Mouse (Mus musculus) limb, embryonic 14.5 days (tissue): ENCODE data around the gene Dnaaf3. TPM values are rescaled to one million over a fixed set of nuclear protein-coding genes. Genes with fewer than 3 reads are reported as not detected.

ENCODE experiments used
- ATAC-seq: fragments of 200-750 bp; cut with Nextera tagmentation; 2 replicates; pipeline ENCODE4 v1.8.0; 2017; ENCODE audit warnings: low read depth, moderate number of reproducible peaks, moderate TSS enrichment; ENCODE audit not compliant: low FRiP score
- DNase-seq: peaks from one replicate; pipeline ENCODE4 v3.0.0-alpha.2; 2015; ENCODE audit warnings: low spot score
- H3K27ac ChIP-seq: fragments of 300-500 bp; sonication (generic); replicated peaks from 2 replicates; pipeline ENCODE4 v1.5.1; 2014; ENCODE audit warnings: low read depth, mild to moderate bottlenecking, low read length, moderate library complexity, mixed read lengths
- H3K27me3 ChIP-seq: fragments of 300-500 bp; sonication (generic); 2 replicates; pipeline ENCODE4 v1.6.1; 2014; ENCODE audit warnings: low read length, mixed read lengths; ENCODE audit not compliant: control insufficient read depth, insufficient read depth
- H3K36me3 ChIP-seq: fragments of 300-500 bp; sonication (generic); 2 replicates; pipeline ENCODE4 v1.6.1; 2014; ENCODE audit warnings: mild to moderate bottlenecking, low read length, moderate library complexity, mixed read lengths; ENCODE audit not compliant: control insufficient read depth, insufficient read depth
- H3K4me1 ChIP-seq: fragments of 300-500 bp; sonication (generic); 2 replicates; pipeline ENCODE4 v1.6.1; 2014; ENCODE audit warnings: antibody characterized with exemption, low read length, mixed read lengths; ENCODE audit not compliant: control insufficient read depth, insufficient read depth
- H3K4me2 ChIP-seq: fragments of 300-500 bp; sonication (generic); replicated peaks from 2 replicates; pipeline ENCODE4 v1.6.1; 2014; ENCODE audit warnings: low read depth, mild to moderate bottlenecking, low read length, moderate library complexity; ENCODE audit not compliant: severe bottlenecking
- H3K4me3 ChIP-seq: fragments of 300-500 bp; sonication (generic); replicated peaks from 2 replicates; pipeline ENCODE4 v1.5.1; 2014; ENCODE audit warnings: low read length
- H3K9ac ChIP-seq: fragments of 300-500 bp; sonication (generic); 2 replicates; pipeline ENCODE4 v1.6.1; 2014; ENCODE audit warnings: mild to moderate bottlenecking, low read depth, low read length, moderate library complexity; ENCODE audit not compliant: severe bottlenecking
- H3K9me3 ChIP-seq: fragments of 300-500 bp; sonication (generic); 2 replicates; pipeline ENCODE4 v1.6.1; 2016; ENCODE audit warnings: low read length; ENCODE audit not compliant: control insufficient read depth
- POLR2A ChIP-seq: fragments of 200-500 bp; IDR thresholded peaks from 2 replicates; pipeline ENCODE4 v1.8.0; 2012; ENCODE audit warnings: inconsistent platforms, mild to moderate bottlenecking, moderate library complexity, borderline replicate concordance; ENCODE audit not compliant: insufficient read depth, insufficient read length; ENCODE audit errors: extremely low read depth
- WGBS: fragments of 180-500 bp; shearing (Covaris S2); extraction: QIAGEN DNeasy Blood & Tissue Kit; methylation state at CpG from one replicate; pipeline ENCODE4 v1.1.7; 2014; 5-methylcytosine and 5-hydroxymethylcytosine counted together
- polyA plus RNA-seq, 2 experiments: library from polyadenylated mRNA; depleted of rRNA in 1 of 2; stranded (reverse) in 1 of 2; unstranded in 1 of 2; fragments of >200 nt; fragmentation: Nextera tagmentation in 1 of 2; extraction: Ambion mirVana in 1 of 2; gene quantifications; 2 replicates each; pipeline versions ENCODE4 v1.2.1 to v1.2.3; 2012 to 2014

The Dnaaf3 gene
- polyA plus RNA-seq, 2 experiments, result 0.61 to 8.3 TPM

- TF ChIP-seq POLR2A, result no peak
- Histone ChIP-seq H3K9ac (peak overlapping the region; percentile 28; the same call in 1 of the 2 replicates), H3K4me3 (peak overlapping the region; percentile 21), H3K4me1 (peaks cover 6% of the 10 kb centered on the region; the same call in 1 of the 2 replicates), H3K4me2 (peak overlapping the region; percentile 48), H3K27me3 (no peaks in the 10 kb centered on the region), H3K36me3 (no peaks in the 10 kb centered on the region), H3K9me3 (no peaks in the 10 kb centered on the region), H3K27ac (no peak overlapping the region)
- DNase-seq (no peak), ATAC-seq (no peak)
- 34% methylated on average over 29 of the region's 32 CpGs for WGBS
Measured at GRCm38 (mm10) chr7:4521231-4522003, 10.8 kb downstream of the Dnaaf3 start.

- DNase-seq (no peak), ATAC-seq (no peak)
- H3K36me3 ChIP-seq, result no peaks in the 10 kb centered on the region
- WGBS, result 79% methylated on average over 1 of the region's 1 CpGs
- peaks cover 9% of the 10 kb centered on the region; the same call in 1 of the 2 replicates for H3K4me1 ChIP-seq
- no peak overlapping the region for H3K4me3 ChIP-seq
- H3K27ac ChIP-seq, result no peak overlapping the region
- no peak overlapping the region for H3K9ac ChIP-seq
- no peaks in the 10 kb centered on the region for H3K27me3 ChIP-seq
- no peaks in the 10 kb centered on the region for H3K9me3 ChIP-seq
- no peak overlapping the region for H3K4me2 ChIP-seq
- TF ChIP-seq POLR2A, result no peak
Measured at GRCm38 (mm10) chr7:4518487-4518886, 13.8 kb downstream of the Dnaaf3 start.

DNA sequence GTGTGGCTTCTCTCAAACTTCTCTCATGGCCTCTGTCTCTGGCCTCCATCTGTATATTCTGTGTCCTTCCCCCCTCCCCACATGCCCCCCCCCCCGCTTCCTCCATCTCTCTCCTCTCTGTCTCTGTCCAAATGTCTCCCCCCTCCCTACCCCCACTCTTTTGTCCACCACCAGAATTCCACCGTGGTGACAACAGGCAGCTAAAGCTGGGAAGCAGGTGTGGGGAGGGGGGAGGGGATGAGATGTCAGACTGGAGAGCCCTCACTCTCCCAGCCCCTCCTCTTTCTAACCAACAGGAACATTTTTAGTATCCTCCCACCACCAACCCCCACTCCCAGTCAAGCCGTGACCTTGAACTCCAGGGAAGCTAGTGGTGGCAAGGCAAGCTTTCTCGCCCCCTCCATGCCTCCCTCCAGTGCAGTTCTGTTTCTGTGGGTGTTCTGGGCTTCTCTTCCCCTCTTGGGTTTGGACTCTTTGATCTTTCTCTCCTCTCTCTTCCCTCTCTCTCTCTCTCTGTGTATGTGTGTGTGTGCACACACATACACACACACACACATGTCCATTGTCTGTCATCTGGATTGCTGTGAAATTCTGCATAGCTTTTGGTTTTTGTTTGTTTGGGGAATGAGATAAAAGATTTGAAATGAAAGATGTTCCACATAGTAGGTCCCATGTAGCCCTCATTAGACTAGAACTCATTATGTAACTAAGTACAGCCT, 15.8 kb downstream of the Dnaaf3 start, which contains the start of gene Tnnt1:
Gene Tnnt1, minus strand, starts transcription at position 51 of the 719 bp plus-strand sequence.
- no peak within 1 kb of the TSS for H3K27ac ChIP-seq
- peak; percentile 64 for ATAC-seq
- no peaks in the 10 kb centered on the region for H3K27me3 ChIP-seq

GRCm38 (mm10) chr7:4515853-4516252, 16.4 kb downstream of the Dnaaf3 start:
- no peak overlapping the region for H3K27ac ChIP-seq
- ATAC-seq, result peak; percentile 53
- no peak for DNase-seq
- 39% methylated on average over 6 of the region's 6 CpGs for WGBS
- H3K9me3 ChIP-seq, result no peaks in the 10 kb centered on the region
- H3K4me2 ChIP-seq, result no peak overlapping the region
- TF ChIP-seq POLR2A, result no peak
- 0 out of 2 replicates have a peak, but pooled peaks cover 6% of the 10 kb centered on the region for H3K4me1 ChIP-seq
- peak overlapping the region; percentile 11; the same call in 1 of the 2 replicates for H3K4me3 ChIP-seq
- no peak overlapping the region for H3K9ac ChIP-seq
- H3K36me3 ChIP-seq, result no peaks in the 10 kb centered on the region
- no peaks in the 10 kb centered on the region for H3K27me3 ChIP-seq

More for the DNA sequence above, 15.8 kb downstream of the Dnaaf3 start, which contains the start of gene Tnnt1:
- Histone ChIP-seq H3K4me3 (peak within 1 kb of the TSS; percentile 11; the same call in 1 of the 2 replicates), H3K9ac (no peak within 1 kb of the TSS), H3K36me3 (no peaks in the 10 kb centered on the region), H3K4me1 (peaks cover 9% of the 10 kb centered on the region; the same call in 1 of the 2 replicates), H3K4me2 (no peak within 1 kb of the TSS), H3K9me3 (no peaks in the 10 kb centered on the region)
- peak; percentile 33 for DNase-seq
- TF ChIP-seq POLR2A, result no peak
- 10% methylated on average over 4 of the region's 4 CpGs for WGBS

DNA sequence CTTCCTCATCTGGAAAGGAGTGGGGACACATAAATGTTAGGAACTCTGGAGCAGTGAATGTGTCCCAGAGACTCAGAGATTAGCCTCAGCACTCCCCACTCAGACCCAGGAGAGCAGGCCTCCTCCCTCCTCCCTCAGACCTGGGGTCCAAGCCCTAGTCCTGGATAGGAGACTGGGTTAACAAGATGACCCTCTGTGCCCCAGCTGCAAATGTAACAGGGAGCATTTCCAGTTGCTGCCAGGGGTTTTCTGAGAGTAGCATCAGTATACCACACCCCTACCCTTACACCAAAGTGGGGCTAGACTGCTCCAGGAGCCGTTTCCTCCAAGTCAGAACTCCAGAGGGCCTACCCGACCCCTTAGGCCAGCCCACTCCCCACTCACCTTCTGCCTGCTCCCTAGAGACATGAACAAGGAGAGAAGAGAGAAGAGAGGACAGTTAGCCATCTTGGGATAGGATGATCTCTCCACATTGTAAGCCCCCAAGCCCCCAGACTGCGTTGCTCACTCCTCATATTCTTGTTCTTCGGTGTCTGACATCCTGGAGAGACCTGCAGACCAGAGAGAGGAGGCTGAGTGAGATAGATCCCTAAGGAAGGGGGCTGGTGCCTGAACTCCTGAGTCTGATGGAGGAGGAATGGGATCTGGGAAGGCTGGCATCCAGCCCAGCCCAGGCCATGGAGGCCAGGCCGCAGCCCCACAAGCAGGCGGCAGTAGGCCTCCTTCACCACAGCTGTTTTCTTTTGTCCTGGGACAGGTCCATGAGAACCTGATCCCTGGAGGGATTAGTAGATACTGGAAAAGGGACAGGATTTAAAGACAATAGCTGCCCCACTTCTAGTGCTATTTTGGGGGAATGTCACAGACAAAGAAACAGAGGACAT, 18.2 kb downstream of the Dnaaf3 start:
- Histone ChIP-seq H3K9ac (peak overlapping the region; percentile 36), H3K36me3 (no peaks in the 10 kb centered on the region), H3K9me3 (no peaks in the 10 kb centered on the region), H3K4me1 (peaks cover 5% of the 10 kb centered on the region; the same call in 1 of the 2 replicates), H3K27me3 (no peaks in the 10 kb centered on the region), H3K4me3 (peak overlapping the region; percentile 15), H3K27ac (peak overlapping the region; percentile 33; the same call in 1 of the 2 replicates), H3K4me2 (0 out of 2 replicates have a peak overlapping the region, but pooled peaks have one; percentile 11)
- peak; percentile 61 for DNase-seq
- no peak for TF ChIP-seq POLR2A
- 56% methylated on average over 6 of the region's 6 CpGs for WGBS
- peak; percentile 56 for ATAC-seq
